In genomic region chr8:90346138-90346879, GRCm38 (mm10) we compare ENCODE assay signal across 7 mouse cellular contexts. TPM values are rescaled to one million over a fixed set of nuclear protein-coding genes. Genes with fewer than 3 reads are reported as not detected.
DNase-seq lines count a peak whose midpoint lies in the region; ATAC-seq and TF ChIP-seq lines count a peak whose summit lies in the region.

No protein-coding gene starts in this region.

- peak overlapping the region; percentile 98 for H3K9ac ChIP-seq in forebrain, embryonic 14.5 days (ENCODE audit: low read length)
- no peak overlapping the region for H3K9ac ChIP-seq in limb, embryonic 11.5 days (ENCODE audit: low read length)

- ATAC-seq in forebrain, embryonic 14.5 days, result no peak
- no peak for ATAC-seq in limb, embryonic 11.5 days (ENCODE audit: insufficient number of reproducible peaks, low FRiP score, low TSS enrichment, low read depth)

- 0 out of 2 replicates have a peak overlapping the region, but pooled peaks have one; percentile 18 for H3K27ac ChIP-seq in layer of hippocampus, adult 2 months
- H3K27ac ChIP-seq in forebrain, embryonic 14.5 days (ENCODE audit: low read depth, low read length), result 0 out of 2 replicates have a peak overlapping the region, but pooled peaks have one; percentile 98
- H3K27ac ChIP-seq in limb, embryonic 11.5 days (replicated peaks; ENCODE audit: low read depth, low read length), result no peak overlapping the region

- H3K4me3 ChIP-seq in layer of hippocampus, adult 2 months, result peak overlapping the region; percentile 73
- H3K4me3 ChIP-seq in forebrain, embryonic 14.5 days (ENCODE audit: low read depth, low read length), result peak overlapping the region; percentile 82
- H3K4me3 ChIP-seq in limb, embryonic 11.5 days (ENCODE audit: low read depth, low read length), result peak overlapping the region; percentile 63

- H3K27me3 ChIP-seq in forebrain, embryonic 14.5 days (replicated peaks; ENCODE audit: control insufficient read depth, insufficient read depth, low read length), result no peaks in the 10 kb centered on the region
- H3K27me3 ChIP-seq in limb, embryonic 11.5 days (ENCODE audit: control insufficient read depth, insufficient read depth, low read length), result no peaks in the 10 kb centered on the region

- peaks cover 3% of the 10 kb centered on the region; the same call in 1 of the 2 replicates for H3K36me3 ChIP-seq in forebrain, embryonic 14.5 days (ENCODE audit: control insufficient read depth, insufficient read depth, low read length)
- H3K36me3 ChIP-seq in limb, embryonic 11.5 days (ENCODE audit: control insufficient read depth, insufficient read depth, low read length), result no peaks in the 10 kb centered on the region

- no peak for DNase-seq in layer of hippocampus, adult 2 months (ENCODE audit: low spot score in 2 of 2)
- no peak for DNase-seq in layer of hippocampus, adult 18-20 months (ENCODE audit: low spot score in 2 of 2)
- peak; percentile 31 for DNase-seq in forebrain, embryonic 14.5 days (ENCODE audit: low spot score)
- no peak for DNase-seq in limb, embryonic 11.5 days (ENCODE audit: low spot score)
- DNase-seq in retina, postnatal 1 day, result peak; percentile 35
- DNase-seq in adrenal gland, adult (ENCODE audit: inconsistent age in 2 of 2, low spot score in 1 of 2), result no peak
- DNase-seq in frontal cortex, postnatal 36 days (ENCODE audit: low spot score in 2 of 2), result no peak

- WGBS in forebrain, embryonic 14.5 days, result 2% methylated on average over 13 of the region's 13 CpGs
- 46% methylated on average over 13 of the region's 13 CpGs for WGBS in limb, embryonic 11.5 days

- H3K9me3 ChIP-seq in forebrain, embryonic 14.5 days (replicated peaks; ENCODE audit: control insufficient read depth, low read length), result no peaks in the 10 kb centered on the region
- H3K9me3 ChIP-seq in limb, embryonic 11.5 days (ENCODE audit: control insufficient read depth, low read length), result no peaks in the 10 kb centered on the region

- H3K4me2 ChIP-seq in forebrain, embryonic 14.5 days (ENCODE audit: low read length), result peak overlapping the region; percentile 65
- H3K4me2 ChIP-seq in limb, embryonic 11.5 days (ENCODE audit: low read depth, severe bottlenecking), result peak overlapping the region; percentile 83

- no peak for TF ChIP-seq CTCF in layer of hippocampus, adult 2 months (conservative IDR thresholded peaks at IDR 0.05)

- peaks cover 18% of the 10 kb centered on the region for H3K4me1 ChIP-seq in forebrain, embryonic 14.5 days (ENCODE audit: control insufficient read depth, insufficient read depth, low read length)
- H3K4me1 ChIP-seq in limb, embryonic 11.5 days (ENCODE audit: control insufficient read depth, insufficient read depth, low read length), result peaks cover 3% of the 10 kb centered on the region; the same call in 1 of the 2 replicates

RNA-seq across cellular contexts. Expression of gene Tox3, which starts 1.8 kb away (rescaled TPM):
- 10 to 100 TPM; 12.3 to 14.0 TPM for total RNA-seq in layer of hippocampus, adult 2 months (2021)
- total RNA-seq in layer of hippocampus, adult 18-20 months (2021), result 10 to 100 TPM; 12.8 to 14.9 TPM
- 18.8 and 20.2 TPM in 2 replicates for polyA plus RNA-seq in forebrain, embryonic 14.5 days (2014; fragmentation: Nextera tagmentation; extraction: Ambion mirVana)
- polyA plus RNA-seq in limb, embryonic 11.5 days (2014; fragmentation: Nextera tagmentation; extraction: Ambion mirVana), result 8.3 and 9.2 TPM in 2 replicates

Comparison
In these comparisons a context has a peak if more than half of its experiments do, and no peak if none do; other contexts are left out.
1. DNase-seq: peak in forebrain, embryonic 14.5 days (single experiment) and retina, postnatal 1 day (single experiment); none in layer of hippocampus, adult 2 months (0 of 2), layer of hippocampus, adult 18-20 months (0 of 2), limb, embryonic 11.5 days (single experiment), adrenal gland, adult (0 of 2) and frontal cortex, postnatal 36 days (0 of 2).
2. Peak in every context shown above with its lines, with median percentiles within 50 percentile points of each other: H3K4me3 ChIP-seq.